Mouse (Mus musculus) E14TG2a.4 (cell line): ENCODE results near the gene Col12a1.

Experiments
- CTCF ChIP-seq: conservative IDR thresholded peaks from 2 replicates; pipeline ENCODE4 v1.5.1; 2014; ENCODE audit warnings: low read length
- POU5F1 ChIP-seq: IDR thresholded peaks from 2 replicates; pipeline ENCODE4 v1.6.1; 2014; ENCODE audit warnings: low read length, borderline replicate concordance

- no peak for TF ChIP-seq CTCF
- no peak for TF ChIP-seq POU5F1
These were observed 151.8 kb downstream of the Col12a1 start for GRCm38 (mm10) chr9:79566838-79567237.
